ENCODE assay signal across 15 mouse cellular contexts in genomic region chr11:94811537-94811936, GRCm38 (mm10). TPM values are rescaled to one million over a fixed set of nuclear protein-coding genes. Genes with fewer than 3 reads are reported as not detected.
"Had no signal": no experiment of that assay in that cellular context is flagged by ENCODE, and none has a peak within 500 bp of the region (broad histone marks: within the 10 kb centered on the region; RNA-seq: fewer than 3 reads in every experiment).

No protein-coding gene starts in this region.

RNA-seq across cellular contexts. Expression of gene Tmem92, which starts 29.0 kb away (rescaled TPM):
- total RNA-seq: layer of hippocampus, adult 18-20 months; layer of hippocampus, postnatal 36 days; left cerebral cortex, adult 8-10 months; left cerebral cortex, postnatal 25 days; megakaryocyte progenitor cell, adult 5-6 weeks; midbrain, postnatal 0 days had no signal
- polyA plus RNA-seq: intestine, embryonic 14.5 days; kidney, embryonic 16.5 days; limb, embryonic 12.5 days; liver, embryonic 13.5 days; liver, postnatal 0 days; lung, embryonic 16.5 days; midbrain, embryonic 13.5 days; midbrain, postnatal 0 days; neural tube, embryonic 14.5 days; stomach, embryonic 16.5 days had no signal
